Mouse (Mus musculus) spleen, postnatal 36 days (tissue): Measurements from ENCODE around the gene Wdr61.

Experiments
- DNase-seq, 2 experiments: peaks; one replicate each; pipeline ENCODE4 v3.0.0; 2022; ENCODE audit warnings: low spot score in 2 of 2, mixed read lengths in 1 of 2

The Wdr61 gene

DNA sequence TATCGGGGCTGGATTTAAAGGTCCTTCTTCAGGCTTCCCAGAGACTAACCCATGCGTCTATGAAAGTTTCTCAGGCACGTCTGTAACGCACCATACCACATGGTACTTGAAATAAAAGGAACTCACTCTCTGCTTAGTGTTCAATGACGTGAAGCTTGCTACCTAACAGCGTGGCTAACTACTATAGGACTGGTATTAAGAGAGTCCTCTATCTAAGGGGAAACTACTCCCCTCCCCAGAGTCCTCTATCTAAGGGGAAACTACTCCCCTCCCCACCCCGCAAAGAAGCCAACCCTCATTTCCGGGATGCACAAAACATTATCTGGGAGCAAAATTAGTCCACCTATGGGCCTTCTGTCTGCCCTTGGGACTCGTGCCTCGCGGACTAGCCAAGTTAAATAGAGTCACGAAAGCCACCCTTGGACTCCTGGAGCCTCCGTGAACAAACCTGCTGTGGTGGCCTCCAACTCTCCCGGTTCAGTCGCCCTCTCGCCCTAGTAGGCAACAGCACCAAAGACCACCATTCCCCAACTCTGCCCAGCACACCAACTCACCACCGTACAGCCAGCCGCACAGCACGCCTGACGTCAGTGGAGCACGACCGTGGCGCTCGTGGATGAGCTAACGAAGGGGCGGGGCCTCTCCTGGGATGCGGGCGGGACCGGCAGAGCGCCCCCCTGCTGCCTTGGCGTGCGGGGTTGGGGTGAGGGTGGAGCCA lies at the start of gene Wdr61:
Wdr61 (minus strand) TSS at position 599 of the 718 bp plus-strand sequence.
- peak; percentile 96 for DNase-seq

DNA sequence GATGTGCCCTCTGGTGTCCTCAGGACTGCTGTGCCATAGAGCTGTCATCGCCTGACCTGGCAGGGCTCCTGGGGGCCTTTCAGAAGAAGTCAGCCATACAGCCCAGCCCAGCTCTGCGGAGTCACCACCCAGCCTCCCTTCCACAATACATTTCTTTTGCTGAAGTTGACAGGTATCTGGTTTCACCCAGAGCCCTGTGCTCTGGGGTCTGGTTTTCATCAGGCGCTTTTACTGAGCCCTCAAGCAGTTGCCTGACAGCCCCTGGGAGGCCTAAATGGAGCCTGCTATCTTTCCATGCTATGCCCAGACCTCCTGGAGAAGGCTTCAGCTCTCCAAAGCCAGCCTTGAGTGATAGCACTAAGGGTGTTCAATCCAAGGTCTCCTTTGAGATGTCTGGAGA lies 49.7 kb upstream of the Wdr61 start:
- DNase-seq, result no peak

DNA sequence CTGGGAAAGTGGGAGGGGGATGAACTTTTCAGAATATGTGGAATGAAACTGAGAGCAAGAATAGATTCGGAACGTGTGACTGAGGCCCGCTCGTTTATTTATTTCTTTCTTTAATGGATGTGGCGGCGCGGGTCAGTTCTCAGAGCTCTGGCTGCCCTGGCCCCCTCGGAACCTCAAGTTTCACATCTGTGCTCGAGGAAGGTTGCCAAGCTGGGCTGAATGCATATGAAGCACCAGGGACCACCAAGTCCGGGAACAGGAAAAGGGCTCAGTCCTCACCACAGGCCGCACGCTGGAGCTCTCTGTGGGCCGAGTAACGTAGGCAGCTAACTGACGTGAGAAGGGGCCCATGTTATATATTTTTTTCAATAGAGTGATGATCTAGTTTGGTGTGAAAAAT lies 48.2 kb upstream of the Wdr61 start:
- no peak for DNase-seq

DNA sequence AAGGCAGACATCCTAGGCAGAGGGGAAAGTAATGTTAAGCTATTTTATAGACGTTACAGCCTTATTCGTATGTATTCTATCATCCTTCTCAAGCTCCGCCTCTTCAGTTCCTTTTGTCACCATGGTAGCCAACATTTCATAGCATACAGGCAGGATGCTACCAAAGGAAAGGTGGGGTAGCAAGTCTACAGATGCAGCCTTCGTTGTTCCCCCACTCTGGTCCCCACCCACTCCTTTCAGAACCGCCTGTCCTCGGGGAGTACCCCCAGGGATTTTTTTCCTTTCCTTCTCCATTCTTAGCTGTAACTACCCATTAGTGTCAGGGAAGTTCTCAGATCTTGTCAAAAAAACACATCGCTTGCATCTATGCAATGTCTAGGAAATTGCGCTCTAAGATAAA lies 45.0 kb upstream of the Wdr61 start:
- DNase-seq, result no peak

DNA sequence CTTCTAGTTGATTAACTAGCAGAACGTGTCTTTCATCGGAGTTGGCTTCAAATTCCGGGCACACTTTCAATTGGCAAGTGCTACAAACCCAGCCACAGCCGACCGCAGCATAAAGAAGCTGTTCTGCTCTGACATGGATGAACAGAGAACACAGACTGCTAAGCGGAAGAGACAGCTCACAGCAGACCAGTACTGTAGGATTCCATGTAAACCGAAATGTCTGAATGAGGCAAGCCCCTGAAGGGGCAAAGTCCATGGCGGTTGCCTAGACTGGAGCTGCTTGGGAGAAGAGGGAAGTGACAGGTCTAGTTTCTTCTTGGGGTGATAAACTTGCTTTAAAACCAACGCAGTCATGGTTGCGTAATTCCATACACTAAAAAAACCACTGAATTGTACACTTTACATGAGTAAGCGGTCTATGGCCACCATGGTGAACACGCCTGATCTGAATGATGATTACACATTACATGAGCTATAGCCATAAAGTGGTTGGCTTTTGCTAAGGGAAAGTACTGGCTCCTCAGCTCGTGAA lies 42.2 kb upstream of the Wdr61 start:
- DNase-seq, result peak in 1 of 2 experiments; percentile 2

DNA sequence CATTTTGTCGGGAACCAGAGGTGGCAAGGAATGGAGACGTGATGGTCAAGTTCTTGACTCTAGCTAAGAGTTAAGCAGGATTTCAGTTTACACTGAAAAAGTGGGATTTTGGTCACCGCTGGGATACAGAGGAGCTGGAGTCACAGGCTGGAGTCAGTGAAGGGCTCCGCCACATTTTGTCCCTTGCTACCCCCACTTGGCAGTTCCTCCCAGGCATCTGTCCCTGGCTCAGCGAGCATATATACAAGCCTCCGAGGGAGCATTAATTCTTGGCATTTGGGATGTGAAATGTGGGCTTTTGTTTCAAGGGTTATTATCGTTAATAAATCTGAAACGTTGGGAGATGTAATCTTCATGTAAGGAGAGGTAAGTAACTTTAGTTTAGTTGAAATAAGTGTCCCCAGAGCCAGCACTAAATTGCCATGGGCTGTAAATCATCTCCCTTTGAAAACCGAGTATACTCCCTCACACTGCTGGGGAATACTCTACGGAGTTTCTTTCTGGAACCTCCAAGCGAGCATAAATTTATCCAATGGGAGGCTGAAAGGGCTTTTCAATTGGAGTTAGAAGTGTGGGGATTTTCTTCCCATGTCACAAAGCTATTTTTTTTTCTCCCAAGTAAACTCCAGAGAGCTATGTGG lies 35.9 kb upstream of the Wdr61 start:
- DNase-seq, result no peak

DNA sequence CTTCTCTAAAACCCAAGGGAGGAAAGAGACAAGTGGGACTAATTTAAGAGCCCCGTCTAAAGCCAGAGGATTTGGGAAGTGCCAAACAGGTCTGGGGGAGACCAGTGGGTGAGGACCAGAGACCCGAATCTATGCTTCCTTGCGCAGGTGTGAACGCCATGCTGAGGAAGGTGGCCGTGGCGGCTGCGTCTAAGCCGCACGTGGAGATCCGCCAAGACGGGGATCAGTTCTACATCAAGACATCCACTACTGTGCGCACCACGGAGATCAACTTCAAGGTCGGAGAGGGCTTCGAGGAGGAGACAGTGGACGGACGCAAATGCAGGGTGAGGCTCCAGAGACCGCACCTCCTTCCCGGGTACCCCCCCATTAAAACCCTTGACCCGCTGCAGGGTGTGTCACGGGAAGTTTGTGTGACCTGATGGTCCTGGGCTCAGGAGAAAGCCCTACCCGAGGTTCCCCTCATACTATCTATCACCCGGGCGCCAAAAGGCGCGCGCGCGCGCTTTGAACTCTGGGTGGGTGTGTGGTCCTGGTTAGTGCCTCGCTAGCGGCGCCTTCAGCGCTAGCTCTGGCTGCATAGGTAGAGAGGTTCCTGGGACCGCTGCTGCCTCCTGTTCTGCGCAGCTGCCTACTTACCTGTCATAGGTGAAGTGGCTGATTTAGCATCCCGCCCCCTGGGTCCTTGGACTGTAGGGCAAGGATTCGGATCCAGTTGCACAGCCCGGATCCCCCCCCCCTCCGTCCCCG lies 31.2 kb upstream of the Wdr61 start:
- DNase-seq, result no peak

DNA sequence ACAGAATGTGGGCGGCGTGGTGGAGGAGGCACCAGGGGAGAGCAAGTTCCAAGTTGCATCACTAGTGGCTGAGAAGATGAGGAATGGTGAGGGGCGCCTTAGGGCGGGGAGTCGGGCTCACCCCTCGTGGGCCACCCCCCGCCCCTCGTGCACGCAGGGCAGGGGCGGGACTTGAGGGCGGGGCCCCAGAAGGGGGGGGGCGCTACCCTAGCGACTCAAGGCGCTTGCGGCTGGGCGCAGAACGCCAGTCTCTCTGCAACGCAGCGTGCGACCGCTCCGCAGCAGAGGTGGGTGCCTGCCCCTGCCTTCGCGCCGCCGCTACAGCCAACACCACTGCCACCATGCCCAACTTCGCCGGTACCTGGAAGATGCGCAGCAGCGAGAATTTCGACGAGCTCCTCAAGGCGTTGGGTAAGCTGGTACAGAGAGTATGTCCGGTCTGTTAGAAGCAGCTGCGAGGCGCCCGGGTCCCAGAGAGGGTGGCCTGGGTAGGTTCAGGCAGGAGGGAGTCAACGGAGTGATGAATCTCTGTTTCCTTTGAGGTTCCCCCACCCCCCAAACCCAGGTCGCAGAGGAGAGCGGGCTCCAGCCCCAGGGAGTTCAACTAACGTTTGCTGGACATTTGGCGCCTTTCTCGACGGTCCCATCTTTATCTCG lies 30.4 kb upstream of the Wdr61 start, which contains the start of gene Crabp1:
Crabp1 (plus strand) TSS at position 188 of the 657 bp plus-strand sequence.
- no peak for DNase-seq

DNA sequence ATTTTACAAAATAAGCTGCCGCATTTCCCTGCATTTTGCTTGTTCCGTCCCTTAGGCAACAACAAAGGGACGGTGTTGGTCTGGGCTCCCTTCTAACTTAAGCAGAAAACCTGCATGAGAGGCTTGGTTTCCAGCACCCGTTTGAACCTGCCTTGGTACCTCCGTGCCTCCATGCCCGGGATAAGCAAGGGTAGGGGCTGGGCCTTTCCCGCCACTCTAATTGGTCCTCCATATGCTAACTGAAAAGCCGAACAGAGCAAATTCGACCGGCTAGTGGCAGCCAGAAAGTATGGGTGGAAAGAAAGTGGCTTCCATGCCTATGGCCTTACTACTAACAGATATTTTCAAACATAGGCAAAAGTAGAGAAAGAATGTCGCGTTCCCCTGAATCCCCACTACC lies 29.8 kb upstream of the Wdr61 start:
- DNase-seq, result no peak

DNA sequence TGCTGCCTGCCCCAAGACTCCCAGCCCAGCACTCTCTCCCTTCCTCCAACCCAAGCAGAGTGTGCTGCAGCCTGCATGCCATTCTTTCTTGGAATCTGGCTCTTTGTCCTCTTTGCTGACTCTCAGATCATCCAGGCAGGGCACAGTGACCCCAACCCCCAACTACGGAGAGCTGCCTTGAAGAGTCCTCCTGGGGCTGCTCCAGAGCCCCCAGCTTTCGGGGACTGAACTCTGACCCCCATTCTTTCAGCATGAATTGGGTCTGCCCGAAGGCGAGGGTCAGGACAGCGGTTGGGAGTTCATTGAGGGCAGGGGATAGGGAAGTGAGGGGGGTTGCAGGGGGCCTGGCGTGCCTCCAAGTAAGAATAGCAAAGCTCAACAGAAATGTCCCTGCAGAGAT lies 25.3 kb upstream of the Wdr61 start:
- no peak for DNase-seq

DNA sequence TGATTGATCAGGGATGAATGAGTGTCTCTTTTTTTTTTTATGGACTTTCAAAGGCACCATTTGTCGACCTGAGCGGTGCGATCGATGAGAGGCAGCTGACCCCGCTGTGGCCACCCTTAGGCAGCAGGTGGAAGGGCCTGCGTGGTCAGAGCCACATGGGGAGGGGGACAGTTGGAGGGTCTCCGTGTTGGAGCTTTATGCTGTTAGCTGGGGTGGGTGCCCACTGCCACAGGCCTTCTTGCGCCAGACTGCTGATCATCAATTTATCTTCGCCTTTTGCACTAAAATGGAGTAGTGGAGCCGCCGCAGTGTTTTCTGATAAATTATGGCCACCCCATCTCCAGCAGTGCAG lies 18.6 kb upstream of the Wdr61 start:
- DNase-seq, result no peak

DNA sequence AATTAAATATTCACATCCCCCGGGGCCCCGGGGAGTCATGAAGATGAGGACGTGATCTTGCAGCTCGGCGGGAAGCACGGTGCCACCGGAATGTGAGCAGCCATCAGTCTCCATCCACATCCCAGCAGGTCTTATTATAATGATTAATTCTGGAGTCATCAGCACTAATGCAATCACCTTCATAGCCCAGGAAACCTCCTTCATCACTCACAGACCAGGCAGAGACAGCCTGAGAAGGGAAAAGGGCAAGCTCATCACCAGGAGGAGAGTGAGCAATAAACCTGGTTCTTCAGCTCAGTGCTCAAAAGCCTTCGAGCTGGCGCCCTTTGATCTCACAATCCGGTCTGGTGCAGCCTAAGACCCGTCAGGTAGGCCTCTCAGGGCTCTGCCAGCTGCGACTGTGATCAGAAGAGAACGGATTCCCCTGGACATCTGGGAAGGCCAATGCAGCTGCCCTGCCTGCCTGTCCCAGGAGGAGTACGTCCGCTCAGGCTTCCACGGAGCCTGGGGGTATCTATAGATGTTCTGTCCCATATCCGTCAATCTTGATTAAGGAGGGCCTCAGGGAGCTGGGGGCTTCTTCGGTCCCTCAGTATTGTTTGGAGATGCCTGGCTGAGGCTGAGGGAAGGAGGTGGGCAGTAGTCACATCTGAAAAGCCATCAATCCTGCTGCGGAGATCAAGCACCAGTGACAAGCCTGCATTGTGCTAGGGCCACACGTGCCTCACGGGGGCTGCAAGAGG lies 18.1 kb upstream of the Wdr61 start:
- DNase-seq, result no peak

DNA sequence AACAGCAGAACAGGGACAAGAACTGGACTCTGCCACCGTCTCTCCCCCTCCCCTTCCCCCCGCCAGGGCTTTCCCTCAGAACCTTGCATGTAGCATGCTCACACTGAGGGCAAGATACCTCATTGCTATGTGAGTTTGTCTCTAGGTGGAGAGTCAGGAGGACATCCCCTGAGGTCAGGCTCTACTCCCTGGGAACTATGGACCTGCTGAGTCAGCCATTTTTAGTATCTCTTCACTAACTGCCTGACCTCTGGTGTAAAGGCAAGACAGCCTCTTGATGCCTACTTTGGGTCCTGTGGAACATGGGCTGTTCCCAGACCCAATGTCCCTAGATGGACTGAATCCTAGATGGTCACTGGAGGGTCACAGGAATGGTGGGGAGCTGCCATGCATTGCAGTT lies 17.4 kb upstream of the Wdr61 start:
- DNase-seq, result no peak

DNA sequence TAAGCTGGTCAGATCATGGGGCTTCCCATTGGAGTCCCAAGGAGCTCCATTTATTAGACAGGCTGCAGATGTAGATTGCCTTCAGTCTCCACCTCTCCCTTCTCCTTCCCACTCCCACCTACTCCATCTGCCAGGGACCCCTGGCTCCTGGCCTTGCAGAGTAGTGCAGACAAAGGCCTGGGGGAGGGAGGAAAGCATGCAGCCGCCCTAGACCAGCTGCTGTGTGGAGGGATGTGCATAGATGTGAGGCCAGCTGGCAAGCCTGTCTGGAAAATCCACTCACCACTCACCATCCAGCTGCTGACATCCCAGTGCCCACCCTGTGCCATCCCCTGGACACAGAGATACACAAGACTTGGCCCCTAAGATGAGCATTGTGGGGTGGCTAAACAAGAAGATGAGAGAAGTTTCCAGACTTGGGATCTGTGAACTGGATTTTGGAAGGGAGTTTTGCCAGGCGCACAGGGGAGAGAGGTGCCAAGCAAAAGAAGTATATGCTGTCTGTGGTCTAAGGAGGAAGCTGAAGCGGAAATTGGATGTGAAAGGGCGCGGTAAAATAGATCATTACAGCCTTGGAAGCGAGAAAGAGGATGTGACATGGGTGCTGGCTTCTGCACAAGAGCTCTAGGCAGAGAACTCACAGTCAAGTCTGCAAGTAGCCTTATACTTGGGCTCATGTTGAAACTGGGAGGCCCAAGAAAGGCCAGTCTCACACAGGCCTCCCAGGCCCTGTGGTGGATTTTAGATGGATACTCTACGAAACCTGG lies 16.1 kb upstream of the Wdr61 start:
- DNase-seq, result no peak

DNA sequence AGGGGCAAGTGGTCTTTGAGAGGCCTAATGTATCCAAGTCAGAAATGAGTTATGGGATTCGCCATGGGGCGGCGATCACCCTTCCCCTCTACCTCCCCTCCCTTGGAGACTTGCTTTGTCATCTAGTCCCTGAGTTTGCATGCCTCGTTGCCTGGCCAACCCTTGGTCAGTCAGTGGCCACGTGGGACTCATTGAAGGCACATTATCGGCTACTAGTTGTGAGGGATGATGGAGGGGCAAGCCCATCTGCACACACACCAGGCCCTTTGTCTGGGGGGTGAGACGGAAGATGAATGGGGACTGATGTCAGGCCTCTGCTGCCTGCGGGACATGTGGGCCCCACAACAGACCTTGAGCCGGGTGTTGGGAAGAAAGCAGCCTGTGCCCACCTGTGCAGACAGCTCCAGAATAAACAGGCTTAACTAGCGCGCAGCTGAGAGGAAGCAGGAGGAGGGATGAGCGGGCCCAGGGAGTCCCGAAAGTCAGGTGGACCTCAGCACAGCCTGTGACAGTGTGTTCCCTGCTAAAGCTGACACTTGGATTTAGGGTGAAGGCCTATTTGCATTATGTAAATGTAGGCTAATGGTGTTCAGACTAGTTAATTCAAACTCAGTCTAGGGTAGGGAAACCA lies 11.5 kb upstream of the Wdr61 start:
- no peak for DNase-seq

DNA sequence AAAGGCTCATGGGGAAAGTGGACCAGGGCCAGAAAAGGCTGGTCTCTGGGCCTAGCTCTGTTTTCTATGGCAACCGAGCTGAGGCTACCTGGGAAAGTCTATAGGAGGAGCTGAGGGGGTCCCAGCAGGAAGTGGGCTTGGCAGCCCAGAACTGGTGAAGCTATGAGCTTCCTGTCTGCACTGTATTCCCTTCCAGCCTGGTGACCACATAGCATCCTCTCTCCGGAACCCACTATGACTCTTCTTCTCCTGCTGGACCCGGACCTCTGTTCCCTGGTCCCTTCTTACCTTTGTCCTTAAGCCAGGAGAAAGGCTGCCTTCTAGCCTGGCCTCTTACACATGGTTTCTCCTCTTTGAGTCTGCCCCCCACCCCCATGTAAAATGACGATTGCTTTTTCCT lies 9.6 kb upstream of the Wdr61 start:
- DNase-seq, result no peak

DNA sequence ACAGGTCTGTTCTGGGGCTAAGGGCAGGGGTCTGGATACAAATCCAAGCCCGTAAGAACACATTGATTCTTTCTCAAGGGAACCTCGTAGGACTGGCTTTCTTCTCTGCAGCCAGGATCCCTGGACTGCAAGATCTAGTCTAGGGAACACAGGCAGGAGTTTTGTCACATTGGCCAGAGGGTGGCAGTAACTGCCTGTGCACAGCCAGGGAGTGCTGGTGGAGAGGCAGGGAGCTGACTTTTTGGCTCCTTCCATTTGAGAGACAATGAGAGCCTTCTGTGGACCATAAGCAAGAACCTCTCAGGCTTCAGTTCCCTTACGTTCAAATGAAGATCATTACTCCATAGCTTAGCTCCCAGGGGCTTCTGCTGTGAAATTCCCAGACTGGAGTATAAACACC lies 4.1 kb upstream of the Wdr61 start:
- DNase-seq, result no peak

DNA sequence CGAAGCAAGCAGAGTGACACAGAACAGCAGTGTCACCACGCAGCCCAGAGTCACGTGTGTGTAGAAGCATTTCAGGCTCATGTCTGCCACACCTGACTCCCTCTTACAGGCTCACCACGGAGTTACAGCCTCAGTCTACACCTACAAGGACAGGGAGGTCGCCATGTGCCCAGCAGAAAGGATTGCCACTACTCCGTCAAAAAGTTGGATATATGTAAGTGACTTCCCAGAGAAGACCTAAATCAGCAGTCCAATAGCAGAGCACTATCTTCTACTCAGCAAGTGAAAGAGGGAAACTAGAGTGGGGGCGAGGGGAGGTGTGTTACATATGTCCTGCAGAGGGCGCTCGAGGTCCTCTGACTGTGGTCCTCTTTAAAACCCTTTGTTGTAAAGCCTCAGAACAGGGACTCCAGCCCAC lies 2.0 kb upstream of the Wdr61 start:
- peak; percentile 20 to 21 for DNase-seq

DNA sequence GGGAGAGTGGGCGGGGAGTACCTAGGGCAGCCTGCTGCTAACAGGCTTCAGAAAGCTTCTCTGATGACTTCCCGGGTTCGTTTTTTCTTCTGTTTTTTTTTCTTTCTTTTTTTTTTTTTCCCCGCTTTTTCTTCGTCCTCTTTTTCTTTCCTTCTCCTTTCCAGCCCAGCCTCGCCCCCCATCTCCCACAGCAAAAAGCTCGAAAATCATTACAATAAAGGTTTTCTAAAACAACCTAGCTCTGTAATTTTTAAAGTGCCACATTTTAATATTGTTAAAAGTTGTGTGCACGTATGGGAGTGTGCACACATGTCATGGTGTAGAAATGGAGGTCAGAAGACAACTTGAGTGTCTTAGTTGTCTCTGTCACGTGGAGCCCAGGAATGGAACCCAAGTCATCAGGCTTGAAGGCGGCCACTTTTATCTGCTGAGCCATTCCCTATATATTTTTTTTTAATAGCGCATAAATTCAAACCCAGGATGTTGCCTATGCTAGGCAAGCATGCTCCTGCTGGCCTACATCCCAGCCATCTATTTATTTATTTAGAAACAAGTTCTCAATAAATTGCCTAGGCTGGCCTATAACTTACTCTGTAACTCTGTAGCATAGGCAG lies 427 bp upstream of the Wdr61 start:
- no peak for DNase-seq

DNA sequence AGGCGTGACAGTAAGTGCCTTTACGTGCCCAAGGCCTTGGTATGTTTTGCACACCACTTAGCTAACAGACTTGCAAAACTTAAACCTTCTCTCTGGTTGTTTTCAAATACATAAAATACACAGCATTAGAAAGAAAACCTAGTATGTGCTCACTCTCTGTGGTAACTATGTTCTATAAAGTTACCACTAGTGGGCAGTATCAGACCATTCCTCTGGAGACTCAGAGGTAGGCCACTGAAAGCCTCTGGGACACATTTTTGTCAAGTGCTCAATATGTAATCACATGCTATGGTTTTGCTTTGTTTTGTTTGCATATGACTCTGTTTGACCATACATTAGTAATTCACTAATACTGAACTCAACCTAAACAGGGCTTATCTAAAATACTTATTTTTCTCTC lies 2.2 kb downstream of the Wdr61 start:
- DNase-seq, result no peak
